Mouse (Mus musculus) limb, embryonic 11.5 days (tissue): ENCODE measurements around the gene Chchd1. TPM values are rescaled to one million over a fixed set of nuclear protein-coding genes. Genes with fewer than 3 reads are reported as not detected.

ENCODE experiments used
- ATAC-seq: fragments of 200-750 bp; cut with Nextera tagmentation; 2 replicates; pipeline ENCODE4 v1.8.0; 2017; ENCODE audit warnings: low read depth; ENCODE audit not compliant: insufficient number of reproducible peaks, low FRiP score, low TSS enrichment
- DNase-seq: peaks from one replicate; pipeline ENCODE4 v3.0.0-alpha.2; 2015; ENCODE audit warnings: low spot score
- H3K27ac ChIP-seq: fragments of 300-500 bp; sonication (generic); replicated peaks from 2 replicates; pipeline ENCODE4 v1.5.1; 2014; ENCODE audit warnings: low read depth, mild to moderate bottlenecking, low read length
- H3K27me3 ChIP-seq: fragments of 300-500 bp; sonication (generic); 2 replicates; pipeline ENCODE4 v1.6.1; 2014; ENCODE audit warnings: mild to moderate bottlenecking, low read length, mixed read lengths; ENCODE audit not compliant: control insufficient read depth, insufficient read depth
- H3K36me3 ChIP-seq: fragments of 300-500 bp; sonication (generic); 2 replicates; pipeline ENCODE4 v1.6.1; 2014; ENCODE audit warnings: mild to moderate bottlenecking, low read length, moderate library complexity, mixed read lengths; ENCODE audit not compliant: control insufficient read depth, insufficient read depth
- H3K4me1 ChIP-seq: fragments of 300-500 bp; sonication (generic); 2 replicates; pipeline ENCODE4 v1.6.1; 2014; ENCODE audit warnings: low read length, mixed read lengths; ENCODE audit not compliant: control insufficient read depth, insufficient read depth
- H3K4me2 ChIP-seq: fragments of 300-500 bp; sonication (generic); 2 replicates; pipeline ENCODE4 v1.6.1; 2014; ENCODE audit warnings: low read depth, mild to moderate bottlenecking, moderate library complexity; ENCODE audit not compliant: severe bottlenecking
- H3K4me3 ChIP-seq: fragments of 300-500 bp; sonication (generic); 2 replicates; pipeline ENCODE4 v1.5.1; 2014; ENCODE audit warnings: low read depth, low read length
- H3K9ac ChIP-seq: fragments of 300-500 bp; sonication (generic); 2 replicates; pipeline ENCODE4 v1.6.1; 2014; ENCODE audit warnings: mild to moderate bottlenecking, low read length
- H3K9me3 ChIP-seq: fragments of 300-500 bp; sonication (generic); 2 replicates; pipeline ENCODE4 v1.6.1; 2016; ENCODE audit warnings: low read length; ENCODE audit not compliant: control insufficient read depth
- WGBS: fragments of 180-500 bp; shearing (Covaris S2); extraction: QIAGEN DNeasy Blood & Tissue Kit; methylation state at CpG from one replicate; pipeline ENCODE4 v1.1.7; 2014; 5-methylcytosine and 5-hydroxymethylcytosine counted together
- microRNA-seq: library from miRNA; unstranded; fragments of <30 nt; microRNA quantifications from one replicate; pipeline ENCODE4, GENCODE M21; 2016
- polyA plus RNA-seq: library from polyadenylated mRNA; unstranded; fragments of >200 nt; fragmentation: Nextera tagmentation; extraction: Ambion mirVana; gene quantifications from 2 replicates; pipeline ENCODE4 v1.2.1, GENCODE M21; 2014

The Chchd1 gene
- polyA plus RNA-seq, 1 experiment from 2014 or later, result 254 TPM

- Histone ChIP-seq H3K36me3 (peaks cover 3% of the 10 kb centered on the region), H3K27ac (no peak overlapping the region), H3K27me3 (no peaks in the 10 kb centered on the region), H3K4me2 (no peak overlapping the region), H3K4me3 (no peak overlapping the region), H3K9ac (no peak overlapping the region), H3K4me1 (no peaks in the 10 kb centered on the region), H3K9me3 (no peaks in the 10 kb centered on the region)
- DNase-seq (no peak), ATAC-seq (no peak)
- WGBS, result 71% methylated on average over 5 of the region's 5 CpGs
Measured at GRCm38 (mm10) chr14:20750503-20750902, 47.7 kb downstream of the Chchd1 start.

GRCm38 (mm10) chr14:20753792-20754191 is 51.0 kb downstream of the Chchd1 start:
- no peak overlapping the region for H3K4me2 ChIP-seq
- H3K9me3 ChIP-seq, result no peaks in the 10 kb centered on the region
- no peak for ATAC-seq
- H3K36me3 ChIP-seq, result peaks cover 21% of the 10 kb centered on the region
- no peak overlapping the region for H3K9ac ChIP-seq
- H3K27me3 ChIP-seq, result no peaks in the 10 kb centered on the region
- H3K27ac ChIP-seq, result no peak overlapping the region
- H3K4me3 ChIP-seq, result no peak overlapping the region
- H3K4me1 ChIP-seq, result no peaks in the 10 kb centered on the region
- no peak for DNase-seq
- WGBS, result 84% methylated on average over 3 of the region's 3 CpGs

Small RNAs within 50 kb of the gene (microRNA-seq; reads per million reads assigned to microRNA genes)
- gene Mir6946, result 2.1 reads per million

Other genes with a start within 250 kb of the Chchd1 start
- gene Anxa7, start 222.9 kb upstream of the Chchd1 start, polyA plus RNA-seq, result 25.1 and 26.2 TPM in 2 replicates
- 1.7 and 1.8 TPM in 2 replicates for gene Mss51, start 206.1 kb upstream of the Chchd1 start, polyA plus RNA-seq
- 55.8 and 56.9 TPM in 2 replicates for gene Ppp3cb, start 156.4 kb upstream of the Chchd1 start, polyA plus RNA-seq
- 14.5 and 17.0 TPM in 2 replicates for gene Usp54, start 61.9 kb upstream of the Chchd1 start, polyA plus RNA-seq
- gene Myoz1, start 46.5 kb upstream of the Chchd1 start, polyA plus RNA-seq, result 0.85 and 0.92 TPM in 2 replicates
- gene Synpo2l, start 34.7 kb upstream of the Chchd1 start, polyA plus RNA-seq, result 4.5 and 4.8 TPM in 2 replicates
- gene Sec24c, start 28.7 kb upstream of the Chchd1 start, polyA plus RNA-seq, result 81.7 and 95.0 TPM in 2 replicates
- gene Fut11, start 8.0 kb upstream of the Chchd1 start, polyA plus RNA-seq, result 18.3 and 18.8 TPM in 2 replicates
- 27.2 and 28.0 TPM in 2 replicates for gene Zswim8, start 4.5 kb downstream of the Chchd1 start, polyA plus RNA-seq
- gene Ndst2, start 31.6 kb downstream of the Chchd1 start, polyA plus RNA-seq, result 25.6 and 33.4 TPM in 2 replicates
- 57.9 and 60.2 TPM in 2 replicates for gene Camk2g, start 91.1 kb downstream of the Chchd1 start, polyA plus RNA-seq
- gene Plau, start 133.7 kb downstream of the Chchd1 start, polyA plus RNA-seq, result 0.69 and 1.0 TPM in 2 replicates
- gene Vcl, start 226.4 kb downstream of the Chchd1 start, polyA plus RNA-seq, result 45.6 and 50.4 TPM in 2 replicates